Mouse (Mus musculus): Measurements from ENCODE around the gene Ube2i.
"Not testable (repeated sequence)": the region's sequence is repeated elsewhere in the genome, so short reads cannot be mapped to it uniquely, and the experiment has no call there.

Gene Ube2i

DNA sequence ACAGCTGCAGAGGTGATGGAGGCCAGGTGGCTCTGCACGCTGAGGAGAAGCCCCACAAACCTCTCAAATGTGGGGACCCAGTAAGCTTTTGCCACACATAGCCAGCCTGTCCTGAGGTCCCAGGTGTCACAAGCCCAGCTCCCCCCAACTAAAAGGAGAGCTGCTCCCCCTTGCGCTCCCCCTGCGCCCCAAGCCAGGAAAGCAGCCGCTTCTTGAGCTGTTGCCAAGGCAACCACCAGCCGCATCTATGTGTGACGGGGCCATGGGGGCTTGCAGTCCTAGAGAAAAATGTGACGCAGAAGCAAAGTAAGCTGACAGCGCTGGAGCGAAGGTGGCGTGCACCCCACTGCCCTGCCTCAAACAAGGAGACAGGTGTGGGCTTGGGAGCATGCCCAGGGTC is 20.7 kb downstream of the Ube2i start:
- CTCF ChIA-PET, result no interaction called here

DNA sequence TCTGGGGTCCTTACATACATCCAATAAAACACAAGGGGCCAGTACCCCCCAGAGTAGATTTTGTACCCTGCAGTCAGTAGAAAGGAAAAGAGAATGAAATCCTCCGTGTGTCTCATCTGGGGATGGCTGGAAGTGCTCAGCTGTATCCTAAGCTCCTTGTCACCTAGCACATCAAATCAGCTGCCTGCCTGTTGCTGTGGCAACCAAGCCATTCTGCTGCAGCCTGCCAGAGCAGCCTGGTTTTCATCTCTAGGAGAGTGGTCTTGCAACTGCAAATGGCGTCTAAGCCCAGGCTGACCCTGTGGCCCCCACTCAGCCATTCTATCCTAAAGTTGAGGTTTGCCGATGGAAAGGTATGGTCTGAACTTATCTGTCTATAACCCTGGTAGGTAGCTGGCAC is 21.8 kb downstream of the Ube2i start:
- CTCF ChIA-PET, result no interaction called here

DNA sequence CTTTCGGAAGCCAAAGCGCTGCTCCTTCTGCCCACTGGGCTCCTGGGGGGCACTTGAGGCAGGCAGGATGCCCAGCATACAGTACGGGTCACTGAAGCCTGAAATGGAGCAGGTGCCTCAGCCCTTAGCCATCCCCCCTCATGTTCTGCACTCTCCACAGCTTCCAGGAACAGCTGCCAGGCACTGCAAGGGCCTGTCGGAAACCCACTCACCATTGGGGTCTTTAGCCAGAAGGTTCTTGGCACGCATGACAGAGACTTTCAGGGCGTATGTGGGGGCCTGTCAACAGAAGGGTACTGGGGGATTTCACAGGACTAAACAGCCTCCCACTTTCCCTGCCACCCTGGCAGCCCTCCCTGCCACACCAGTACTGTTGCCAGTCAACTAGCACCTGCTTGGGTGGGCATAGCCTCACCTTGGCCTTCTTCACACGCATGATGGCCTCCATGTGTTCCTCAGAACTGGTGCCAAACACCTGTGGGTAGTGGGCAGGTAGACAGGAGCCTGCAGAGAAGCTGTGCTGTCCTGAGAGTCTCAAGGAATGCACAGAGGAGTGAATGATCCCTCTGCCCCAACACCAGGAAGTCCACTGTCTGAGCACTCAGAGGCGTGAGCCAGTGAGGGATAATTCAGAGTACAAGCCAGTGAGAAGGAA is 24.1 kb downstream of the Ube2i start:
- CTCF ChIA-PET, result interaction anchor here (0.5 kb wide), 1 partner anchor 517 kb away, joined by 5 read pairs; no protein-coding TSS in a partner anchor

DNA sequence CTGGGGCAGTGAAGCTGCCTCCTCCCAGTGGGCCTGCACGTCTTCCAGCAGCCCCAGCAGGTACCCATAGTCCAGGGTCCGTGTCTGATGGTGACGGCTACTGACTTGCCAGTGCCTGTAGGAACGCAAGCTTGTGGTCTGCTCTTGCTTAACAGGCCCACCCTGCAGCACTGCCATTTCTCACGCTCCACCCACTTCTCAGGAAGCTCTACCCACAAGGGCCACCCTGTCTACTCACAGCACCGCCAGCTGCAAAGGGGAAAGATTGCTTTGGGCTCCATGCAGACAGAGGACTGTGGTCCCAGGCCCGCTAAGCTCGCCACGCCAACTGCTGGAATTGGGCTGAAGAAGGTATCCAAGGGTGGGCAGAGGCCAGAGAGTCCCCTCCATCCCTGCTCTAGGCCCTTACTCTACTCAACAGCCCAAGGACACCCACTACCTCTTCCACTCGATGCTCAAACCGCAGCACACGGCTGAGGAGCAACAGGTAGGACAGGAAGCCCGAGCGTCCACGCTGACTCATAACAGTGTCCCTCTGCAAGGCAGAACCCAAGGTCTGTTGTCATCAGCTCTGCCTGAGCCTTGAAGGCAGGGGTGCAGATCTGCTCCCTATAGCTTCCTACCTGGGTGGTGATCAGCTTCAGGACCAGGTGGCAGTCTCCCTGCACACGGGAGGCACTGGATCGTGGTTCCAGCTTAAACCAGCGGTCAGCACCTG is 26.2 kb downstream of the Ube2i start:
- CTCF ChIA-PET, result no interaction called here

DNA sequence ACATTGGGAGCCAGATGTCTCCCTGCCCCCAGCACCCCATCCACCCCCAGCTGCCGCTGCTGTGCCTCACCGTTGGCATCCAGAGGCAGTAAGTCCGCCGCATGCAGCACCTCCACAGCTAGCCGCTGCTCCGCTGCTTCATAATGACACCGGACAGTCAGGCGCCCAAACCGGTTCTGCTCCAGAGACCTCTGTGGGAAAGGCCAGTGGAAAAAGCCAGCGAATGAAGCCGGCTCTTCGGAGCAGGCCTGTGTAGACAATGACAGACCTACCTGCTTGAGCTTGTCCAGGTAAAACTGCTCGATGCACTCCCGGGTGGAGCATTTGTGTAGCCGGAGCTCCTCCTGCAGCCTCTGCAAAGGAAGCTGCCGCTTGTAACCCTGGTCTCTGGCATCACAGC is 30.2 kb downstream of the Ube2i start:
- CTCF ChIA-PET, result no interaction called here

DNA sequence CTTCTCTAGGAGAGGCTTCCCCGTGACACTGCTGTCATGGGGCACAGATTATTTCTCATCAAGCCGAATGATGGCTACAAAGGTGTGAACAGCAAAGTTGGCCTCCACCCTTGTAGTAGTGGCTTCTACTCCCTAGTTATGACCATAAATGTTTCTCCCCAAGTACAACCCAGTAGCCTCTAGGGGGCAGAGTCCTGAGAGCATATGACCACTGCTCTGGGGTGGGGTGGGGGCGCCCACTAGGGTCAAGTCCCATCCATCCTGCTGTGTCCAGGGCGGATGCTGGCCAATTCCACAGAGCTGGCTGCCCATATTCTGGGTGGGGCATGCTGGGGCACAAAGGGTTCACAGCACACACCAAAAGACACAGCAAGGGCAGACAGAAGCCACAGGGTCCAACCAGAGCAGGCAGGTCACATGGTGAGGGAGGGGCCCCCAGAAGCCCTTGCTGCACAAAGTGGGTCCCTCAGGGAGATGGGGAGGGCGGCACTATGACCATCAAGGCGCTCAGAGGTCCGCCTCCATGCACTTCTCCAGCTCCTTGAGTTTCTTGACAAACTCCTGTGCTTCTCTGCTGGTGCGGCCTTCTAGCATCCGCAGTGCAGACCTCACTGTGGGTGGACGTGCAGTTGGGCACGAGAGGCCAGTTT is 31.2 kb downstream of the Ube2i start:
- CTCF ChIA-PET, result no interaction called here

- CTCF ChIA-PET, result interaction anchor here (0.5 to 0.9 kb wide), 3 partner anchors 32 to 115 kb away, joined by 3 read pairs; no protein-coding TSS in a partner anchor
Measured at GRCm38 (mm10) chr17:25239695-25240636, 34.5 kb downstream of the Ube2i start, which contains the start of the genes Gnptg and Tsr3. Gnptg (minus strand) TSS chr17:25240124. Tsr3 (plus strand) TSS chr17:25240170.

DNA sequence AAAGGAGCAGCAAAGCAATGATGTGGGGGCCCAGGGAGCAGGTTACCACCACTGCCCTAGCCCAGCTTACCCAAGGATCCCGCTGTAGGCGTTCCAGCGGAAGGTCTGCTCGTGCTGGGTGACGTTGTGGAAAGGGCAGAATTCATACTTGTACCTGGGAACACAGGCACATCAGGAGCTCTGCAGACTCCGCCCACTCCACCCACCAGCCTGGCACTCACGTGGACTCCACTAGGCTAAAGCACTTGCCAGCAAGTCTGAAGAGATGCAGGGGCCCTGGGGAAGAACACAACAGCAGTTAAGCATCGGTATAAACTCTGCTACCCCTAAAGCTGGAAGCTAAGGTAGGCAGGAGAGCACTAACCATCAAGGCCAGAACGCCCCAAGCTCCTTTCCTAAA is 38.8 kb downstream of the Ube2i start:
- CTCF ChIA-PET, result no interaction called here

DNA sequence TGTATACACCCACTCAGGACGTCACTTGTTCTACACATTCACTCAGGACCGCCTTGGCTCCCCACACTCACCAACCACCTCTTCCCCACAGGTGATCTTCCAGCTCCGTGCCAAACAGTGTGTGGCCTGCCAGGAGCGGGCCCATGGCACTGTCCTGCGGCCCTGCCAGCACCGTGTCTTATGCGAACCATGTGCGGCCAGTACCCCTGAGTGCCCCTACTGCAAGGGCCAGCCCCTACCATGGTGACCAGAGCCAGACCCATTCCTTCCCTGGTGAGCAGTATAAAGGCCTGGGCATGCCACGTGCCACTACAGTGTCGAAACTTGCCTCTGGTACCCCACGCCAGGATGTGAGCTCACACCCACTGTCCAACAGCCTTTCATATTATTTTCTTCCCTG is 42.8 kb downstream of the Ube2i start:
- CTCF ChIA-PET, result interaction anchor here (0.5 kb wide), 1 partner anchor 1503 kb away, joined by 3 read pairs; no protein-coding TSS in a partner anchor

DNA sequence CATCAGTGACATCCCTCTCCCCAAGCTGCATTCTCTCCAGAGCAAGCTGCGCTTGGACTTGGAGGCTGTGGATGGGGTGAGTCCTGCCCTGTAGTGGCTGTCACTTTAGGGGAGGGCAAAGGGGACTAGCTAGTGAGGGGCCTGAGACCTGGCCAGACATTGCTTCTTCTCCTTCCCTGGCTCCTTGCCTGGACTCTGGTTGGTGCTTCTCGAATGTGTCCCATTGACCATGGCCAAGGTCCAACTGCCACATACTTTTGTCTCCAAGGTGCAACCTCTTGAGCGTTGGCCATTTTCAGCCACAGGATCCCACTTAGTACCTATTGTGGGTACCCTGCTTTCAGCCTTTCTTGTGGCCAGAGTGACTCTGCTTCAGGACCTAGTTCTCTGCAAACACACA is 43.7 kb downstream of the Ube2i start:
- CTCF ChIA-PET, result no interaction called here

GRCm38 (mm10) chr17:25230014-25230655 is 44.3 kb downstream of the Ube2i start:
- CTCF ChIA-PET, result not testable (repeated sequence)

DNA sequence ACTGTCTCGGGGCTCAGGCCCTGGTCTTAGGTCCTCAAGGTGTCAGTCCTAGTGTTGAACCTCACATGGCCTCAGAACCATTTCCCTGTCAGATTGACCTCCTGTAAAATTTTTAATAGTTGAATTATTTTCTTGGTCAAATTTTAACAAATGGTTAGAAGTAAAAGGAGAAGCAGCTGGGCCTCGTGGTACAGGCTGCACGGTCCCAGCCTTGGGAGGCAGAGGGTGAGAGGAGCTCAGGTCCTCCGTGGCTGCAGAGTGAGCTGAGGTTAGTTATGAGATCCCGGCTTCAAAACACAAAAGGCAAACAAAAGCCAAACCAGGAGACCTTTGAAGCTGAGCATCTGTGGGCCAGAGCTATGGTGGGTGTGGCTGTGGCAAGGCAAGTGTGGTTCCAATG is 46.4 kb downstream of the Ube2i start:
- CTCF ChIA-PET, result no interaction called here

GRCm38 (mm10) chr17:25225659-25226058 is 48.8 kb downstream of the Ube2i start:
- CTCF ChIA-PET, result no interaction called here

- CTCF ChIA-PET, result interaction anchor here (0.7 kb wide), 1 partner anchor 32 kb away, joined by 4 read pairs; no protein-coding TSS in a partner anchor
Measured at GRCm38 (mm10) chr17:25224586-25225222, 49.7 kb downstream of the Ube2i start.

- CTCF ChIA-PET, result interaction anchor here (0.6 kb wide), 1 partner anchor 58 kb away, joined by 4 read pairs; no protein-coding TSS in a partner anchor
Measured at GRCm38 (mm10) chr17:25222951-25223601, 51.3 kb downstream of the Ube2i start.

DNA sequence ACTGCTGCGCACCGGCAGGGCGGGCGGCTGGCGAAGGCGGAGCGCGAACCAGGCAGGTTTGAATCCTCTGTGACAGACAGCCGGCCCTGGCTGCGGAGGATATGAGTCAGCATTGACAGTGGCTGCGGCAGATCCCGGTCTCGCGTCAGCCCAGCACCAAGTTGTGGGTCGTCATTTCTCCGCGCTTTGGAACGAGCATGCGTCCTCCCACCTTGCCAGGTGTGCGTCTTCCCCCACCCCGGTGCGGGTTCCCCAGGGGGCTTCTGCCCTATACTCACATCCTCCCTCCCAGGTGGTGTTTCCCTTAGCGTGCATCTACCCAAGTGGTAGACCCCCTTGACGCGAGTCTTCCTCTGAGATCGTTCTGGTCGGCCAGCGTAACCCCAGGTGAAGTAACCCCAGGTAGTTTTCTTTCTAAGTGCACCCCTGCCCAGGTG is 51.9 kb downstream of the Ube2i start:
- CTCF ChIA-PET, result interaction anchor here (0.6 kb wide), 1 partner anchor 58 kb away, joined by 4 read pairs; no protein-coding TSS in a partner anchor

DNA sequence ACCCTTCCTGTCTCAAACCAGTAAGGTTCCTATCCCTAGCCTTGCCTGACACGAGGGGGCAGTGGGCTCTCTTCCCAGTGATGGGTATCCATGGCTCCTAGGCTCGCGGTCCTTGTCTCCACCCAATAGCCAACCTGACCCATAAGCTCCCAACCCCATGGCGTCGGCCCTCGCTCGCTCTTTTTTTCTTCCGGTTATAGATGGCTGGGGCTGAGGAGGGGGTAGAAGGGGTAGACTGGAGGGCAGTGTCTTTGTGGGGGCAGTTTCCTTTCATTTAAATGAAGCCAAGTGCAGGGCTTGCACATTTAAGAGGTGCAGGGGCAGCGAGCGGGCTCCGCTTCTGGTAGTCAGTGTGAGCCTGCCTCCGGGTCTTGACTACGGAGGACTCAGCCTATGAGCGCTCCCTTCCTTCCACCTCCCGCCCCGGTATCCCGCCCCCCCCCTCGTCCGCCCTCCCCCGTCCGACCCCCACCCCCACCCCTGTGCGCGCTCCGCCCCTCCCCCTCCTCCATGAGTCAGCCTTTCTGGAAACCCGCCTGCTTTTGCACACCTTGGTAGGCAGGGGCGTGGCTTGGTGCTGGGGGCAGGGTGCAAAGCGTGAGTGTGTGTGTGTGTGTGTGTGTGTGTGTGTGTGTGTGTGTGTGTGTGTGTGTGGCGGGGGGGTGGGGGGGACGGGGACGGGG is 52.5 kb downstream of the Ube2i start:
- CTCF ChIA-PET, result interaction anchor here (1.1 kb wide), 1 partner anchor 9 kb away, joined by 3 read pairs; no protein-coding TSS in a partner anchor

GRCm38 (mm10) chr17:25220746-25221145 is 53.7 kb downstream of the Ube2i start:
- CTCF ChIA-PET, result interaction anchor here (1.1 kb wide), 1 partner anchor 8 kb away, joined by 3 read pairs; no protein-coding TSS in a partner anchor
